Mouse (Mus musculus) heart, adult 2 months (tissue): Measurements from ENCODE around the gene Chmp4b.

ENCODE experiments used
- CTCF ChIP-seq: fragments of 200-600 bp; IDR thresholded peaks from 2 replicates; pipeline ENCODE4 v1.8.1; 2022; ENCODE audit warnings: antibody characterized with exemption, mild to moderate bottlenecking, moderate library complexity
- POLR2A ChIP-seq: fragments of 200-500 bp; IDR thresholded peaks from 2 replicates; pipeline ENCODE4 v1.6.1; 2011; ENCODE audit warnings: mild to moderate bottlenecking, low read depth, low read length, control low read depth; ENCODE audit not compliant: insufficient read depth

GRCm38 (mm10) chr2:154603007-154603637, 48.4 kb upstream of the Chmp4b start:
- TF ChIP-seq CTCF, result no peak
- TF ChIP-seq POLR2A, result no peak
